Mouse (Mus musculus) heart, adult 11 months (tissue): ENCODE measurements around the gene Vasp.

Experiments
- DNase-seq: peaks from one replicate; pipeline ENCODE4 v3.0.0; 2022

Gene Vasp

DNA sequence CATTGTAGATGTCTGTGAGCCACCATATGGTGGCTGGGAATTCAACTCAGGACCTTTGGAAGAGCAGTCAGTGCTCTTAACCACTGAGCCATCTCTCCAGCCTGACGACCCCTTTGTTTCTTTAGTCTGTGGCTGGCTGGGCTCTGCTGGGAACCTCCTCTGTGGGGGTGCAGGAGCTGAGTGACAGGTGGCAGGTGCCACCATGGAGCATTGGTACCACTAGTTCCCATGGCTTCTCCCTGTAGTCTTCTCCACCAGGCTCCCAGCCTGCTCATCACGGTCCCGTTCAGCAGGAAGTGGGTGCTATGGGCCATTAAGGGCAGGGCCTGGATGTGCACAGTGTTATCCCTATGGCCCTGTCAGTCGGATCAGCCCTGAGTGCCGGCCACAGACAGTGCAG lies 37.0 kb downstream of the Vasp start:
- DNase-seq = no peak

- DNase-seq = no peak
These were observed 39.8 kb downstream of the Vasp start for GRCm38 (mm10) chr7:19231849-19232248.

GRCm38 (mm10) chr7:19230899-19231298 lies 40.7 kb downstream of the Vasp start:
- no peak for DNase-seq

- no peak for DNase-seq
These were observed 41.5 kb downstream of the Vasp start for GRCm38 (mm10) chr7:19230041-19230580.

DNA sequence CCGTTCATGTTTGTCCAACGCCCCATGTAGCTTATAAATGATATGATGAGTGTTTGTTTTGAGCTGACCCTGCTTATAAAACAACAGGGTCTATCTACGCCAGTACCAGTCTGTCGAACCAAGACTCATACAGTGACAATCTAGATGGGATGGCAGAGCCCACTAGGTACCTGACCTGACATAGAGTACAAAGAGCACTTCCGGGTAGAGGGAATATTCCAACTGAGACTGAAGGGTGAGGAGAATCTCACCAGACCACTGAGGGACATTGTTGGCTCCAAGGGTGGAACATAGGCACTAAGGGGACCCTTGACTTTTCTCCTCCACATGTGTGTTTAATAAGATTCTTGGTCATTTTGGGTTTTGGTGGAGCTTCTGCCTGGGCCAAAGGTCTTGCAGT lies 42.2 kb downstream of the Vasp start:
- DNase-seq = no peak

DNA sequence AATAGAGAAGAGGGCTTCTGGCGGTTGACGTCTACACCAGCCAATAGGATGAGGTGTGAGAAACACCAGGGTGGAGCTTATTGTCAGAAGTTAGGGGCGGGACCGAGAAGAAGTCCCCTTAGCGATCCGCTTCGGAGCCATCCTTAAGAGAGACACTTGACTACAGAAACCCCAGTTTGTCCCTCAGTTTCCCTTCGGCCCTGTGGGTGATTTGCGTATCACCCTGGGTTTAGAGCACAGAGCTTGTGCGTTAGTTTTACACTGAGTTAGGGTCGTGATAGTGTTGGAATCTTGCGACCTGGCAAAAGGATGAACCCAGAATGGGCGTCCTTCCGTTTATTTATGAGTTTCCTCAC lies 42.8 kb downstream of the Vasp start:
- no peak for DNase-seq

DNA sequence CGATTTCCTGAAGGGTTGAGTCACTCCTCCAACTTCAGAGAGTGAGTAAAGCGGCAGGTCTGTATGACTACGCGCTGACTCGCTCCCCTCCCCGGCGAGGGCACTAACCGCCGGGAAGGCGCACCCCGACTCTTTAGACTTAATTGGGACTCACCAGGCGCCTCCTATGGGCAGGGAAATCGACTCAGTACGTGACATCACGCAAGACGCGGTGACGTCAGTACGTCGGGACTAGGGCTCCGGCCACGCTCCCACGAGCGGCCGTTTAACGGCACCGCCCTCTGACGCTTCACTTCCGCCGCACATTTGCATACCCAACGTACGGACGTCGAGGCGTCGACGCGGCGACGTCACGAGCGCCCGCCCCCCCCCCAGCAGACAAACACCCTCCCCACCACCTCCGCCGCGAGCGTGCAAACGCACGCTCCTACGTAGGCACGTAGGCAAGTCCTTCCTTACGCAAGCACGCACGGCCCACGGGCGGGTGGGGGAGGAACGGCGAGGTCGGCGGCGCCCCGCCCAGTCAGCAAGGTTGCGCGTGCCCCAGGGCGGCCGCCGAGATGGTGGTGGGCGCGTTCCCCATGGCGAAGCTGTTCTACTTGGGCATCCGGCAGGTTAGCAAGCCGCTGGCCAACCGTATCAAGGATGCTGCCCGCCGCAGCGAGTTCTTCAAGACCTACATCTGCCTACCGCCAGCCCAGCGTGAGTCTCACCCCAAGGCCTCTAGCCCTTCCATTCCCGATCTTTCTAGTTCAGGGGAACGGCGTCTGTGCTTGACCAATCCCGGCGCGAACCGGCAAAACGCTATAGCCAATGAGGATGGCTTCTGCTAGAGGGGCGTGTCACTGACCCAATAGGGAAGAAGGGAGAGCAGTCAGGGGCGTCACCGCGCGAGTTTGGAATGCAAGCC lies 43.5 kb downstream of the Vasp start, which contains the start of gene Opa3:
TSS of gene Opa3 (plus strand) at position 452 of the 910 bp plus-strand sequence.
- peak; percentile 100 for DNase-seq

DNA sequence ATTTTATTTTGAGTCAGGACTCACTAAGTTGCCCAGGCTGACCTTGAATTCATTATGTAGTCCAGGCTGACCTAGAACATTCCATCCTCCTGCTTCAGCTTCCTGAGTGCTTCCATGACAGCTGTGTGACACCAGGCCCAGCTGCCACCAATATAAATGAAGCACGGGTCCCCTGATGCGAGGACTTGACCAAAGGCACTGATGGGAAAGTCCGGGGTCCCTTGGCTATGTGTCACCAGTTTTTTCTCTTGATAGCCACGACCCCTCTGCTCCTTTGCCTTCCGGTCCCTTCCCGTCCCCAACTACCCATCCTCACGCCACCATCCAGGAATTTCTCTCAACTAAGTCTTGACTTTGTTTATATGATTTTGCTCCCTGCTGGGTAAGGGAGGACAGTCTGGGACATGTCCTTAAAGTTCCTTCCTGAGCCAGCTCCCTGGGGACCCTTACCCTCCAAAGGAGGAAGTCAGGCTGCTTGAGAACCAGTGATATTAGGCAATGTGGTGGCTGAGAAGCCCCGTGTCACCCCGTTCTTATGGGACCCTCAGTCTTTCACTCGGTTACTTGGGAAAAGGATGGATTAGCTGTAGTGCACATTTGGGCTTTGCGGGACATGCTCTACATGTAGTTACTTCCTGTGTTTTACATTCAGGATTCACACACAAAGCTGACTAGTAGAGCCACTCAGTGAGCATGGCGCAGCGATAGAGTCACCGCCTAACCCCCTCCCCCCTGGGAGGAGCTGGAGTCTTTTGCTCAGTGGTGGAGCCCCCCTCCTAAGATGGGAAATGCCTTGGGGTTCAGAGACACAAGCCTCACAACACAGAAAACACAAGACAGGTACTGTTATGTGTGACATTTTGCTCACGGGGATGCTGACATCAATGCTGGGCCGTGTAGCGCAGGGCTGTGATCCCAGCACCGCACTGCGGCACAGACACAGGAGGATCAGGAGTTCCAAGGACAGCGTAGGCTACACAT lies 44.5 kb downstream of the Vasp start:
- DNase-seq = peak; percentile 97

- peak; percentile 97 for DNase-seq
These were observed 46.7 kb downstream of the Vasp start for GRCm38 (mm10) chr7:19224933-19225332.

DNA sequence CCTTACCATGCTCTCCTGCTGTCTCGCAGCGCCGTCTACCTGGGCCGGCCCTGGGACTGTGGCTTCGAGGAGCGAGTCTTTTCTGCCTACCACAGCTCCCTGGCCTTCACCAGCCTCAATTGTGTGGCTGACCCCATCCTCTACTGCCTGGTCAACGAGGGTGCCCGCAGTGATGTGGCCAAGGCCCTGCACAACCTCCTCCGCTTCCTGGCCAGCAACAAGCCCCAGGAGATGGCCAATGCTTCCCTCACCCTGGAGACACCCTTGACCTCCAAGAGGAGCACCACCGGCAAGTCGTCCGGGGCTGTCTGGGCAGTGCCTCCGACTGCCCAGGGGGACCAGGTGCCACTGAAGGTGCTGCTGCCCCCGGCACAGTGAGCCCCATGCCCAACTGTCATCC lies 48.7 kb downstream of the Vasp start:
- DNase-seq = peak; percentile 89

DNA sequence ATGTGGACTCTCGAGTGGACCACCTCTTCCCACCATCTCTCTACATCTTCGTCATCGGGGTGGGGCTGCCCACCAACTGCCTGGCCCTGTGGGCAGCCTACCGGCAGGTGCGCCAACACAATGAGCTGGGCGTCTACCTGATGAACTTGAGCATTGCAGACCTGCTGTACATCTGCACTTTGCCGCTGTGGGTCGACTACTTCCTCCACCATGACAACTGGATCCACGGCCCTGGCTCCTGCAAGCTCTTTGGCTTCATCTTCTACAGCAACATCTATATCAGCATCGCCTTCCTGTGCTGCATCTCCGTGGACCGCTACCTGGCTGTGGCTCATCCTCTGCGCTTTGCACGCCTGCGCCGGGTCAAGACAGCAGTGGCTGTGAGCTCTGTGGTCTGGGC lies 49.4 kb downstream of the Vasp start:
- peak; percentile 90 for DNase-seq

DNA sequence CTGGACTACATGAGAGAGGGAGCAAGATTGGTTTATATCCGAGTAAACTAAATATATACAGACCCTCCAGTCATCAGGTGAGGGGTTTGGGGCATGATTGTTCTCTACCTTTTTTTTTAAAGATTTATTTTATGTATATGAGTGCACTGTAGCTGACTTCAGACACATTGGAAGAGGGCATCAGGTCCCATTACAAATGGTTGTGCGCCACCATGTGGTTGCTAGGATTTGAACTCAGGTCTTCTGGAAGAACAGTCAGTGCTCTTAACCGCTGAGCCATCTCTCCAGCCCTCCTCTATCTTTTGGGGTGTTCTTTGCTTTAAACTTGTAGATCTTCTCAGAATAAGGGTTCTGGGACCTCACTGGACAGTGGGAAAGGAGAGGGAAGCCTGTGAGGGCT lies 51.6 kb downstream of the Vasp start:
- no peak for DNase-seq

- peak; percentile 92 for DNase-seq
These were observed 53.7 kb downstream of the Vasp start for GRCm38 (mm10) chr7:19217944-19218343.

DNA sequence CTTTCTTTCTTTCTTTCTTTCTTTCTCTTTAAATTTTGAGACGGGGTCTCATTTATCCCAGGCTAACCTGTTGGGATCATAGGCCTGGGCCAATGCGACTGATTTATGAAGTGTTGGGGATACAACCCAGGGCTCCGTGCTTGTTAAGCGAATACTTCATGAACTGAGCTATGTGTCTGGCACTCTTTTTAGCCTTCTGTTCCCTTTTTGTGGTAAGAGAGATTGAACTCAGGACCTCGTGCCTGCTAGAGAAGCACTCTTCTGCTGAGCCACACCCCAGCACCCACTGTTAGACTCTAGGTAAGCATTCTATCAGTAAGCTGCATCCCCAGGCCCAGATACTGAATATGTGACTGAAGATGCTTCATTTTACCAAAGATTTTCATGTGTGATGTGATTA lies 54.1 kb downstream of the Vasp start:
- no peak for DNase-seq

DNA sequence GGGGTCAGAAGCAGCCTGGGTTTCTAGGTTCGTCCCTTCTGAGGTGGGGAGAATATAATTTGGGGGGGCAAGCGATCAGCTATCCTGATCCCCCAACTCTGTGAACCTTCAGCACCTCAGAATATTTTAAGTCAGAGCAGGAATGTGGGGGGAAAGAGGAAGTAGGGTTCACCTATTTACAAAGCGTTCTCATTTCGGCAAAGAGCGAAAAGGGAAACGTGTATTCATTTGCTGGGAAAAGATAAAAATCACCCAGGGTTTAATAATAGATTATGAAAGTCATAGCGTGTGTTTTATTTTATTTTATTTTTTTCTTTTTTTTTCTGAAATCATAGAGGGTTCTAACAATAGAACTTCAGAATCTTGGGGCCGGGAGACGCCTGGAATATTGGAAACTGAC lies 56.7 kb downstream of the Vasp start:
- no peak for DNase-seq

GRCm38 (mm10) chr7:19214369-19214768 lies 57.2 kb downstream of the Vasp start:
- DNase-seq = no peak

DNA sequence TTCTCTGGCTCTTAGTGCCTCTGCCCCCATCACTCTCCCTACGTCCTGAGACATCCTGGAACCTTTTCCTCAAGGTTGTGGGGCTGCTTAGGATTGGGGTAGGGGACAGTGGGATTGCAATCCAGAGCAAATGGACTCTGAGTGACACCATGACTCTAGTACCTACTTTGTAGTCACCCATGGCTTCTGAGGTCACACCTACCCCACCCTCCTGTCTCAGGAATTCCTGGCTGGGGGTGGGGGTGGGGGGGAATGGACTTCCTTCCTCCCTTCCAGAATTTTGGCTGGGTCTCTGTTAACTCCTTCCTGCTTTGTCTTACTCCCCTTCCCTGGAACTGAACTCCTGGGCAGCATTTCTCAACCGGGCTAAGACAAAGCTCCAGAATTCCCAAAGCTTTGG lies 58.2 kb downstream of the Vasp start:
- peak; percentile 95 for DNase-seq

DNA sequence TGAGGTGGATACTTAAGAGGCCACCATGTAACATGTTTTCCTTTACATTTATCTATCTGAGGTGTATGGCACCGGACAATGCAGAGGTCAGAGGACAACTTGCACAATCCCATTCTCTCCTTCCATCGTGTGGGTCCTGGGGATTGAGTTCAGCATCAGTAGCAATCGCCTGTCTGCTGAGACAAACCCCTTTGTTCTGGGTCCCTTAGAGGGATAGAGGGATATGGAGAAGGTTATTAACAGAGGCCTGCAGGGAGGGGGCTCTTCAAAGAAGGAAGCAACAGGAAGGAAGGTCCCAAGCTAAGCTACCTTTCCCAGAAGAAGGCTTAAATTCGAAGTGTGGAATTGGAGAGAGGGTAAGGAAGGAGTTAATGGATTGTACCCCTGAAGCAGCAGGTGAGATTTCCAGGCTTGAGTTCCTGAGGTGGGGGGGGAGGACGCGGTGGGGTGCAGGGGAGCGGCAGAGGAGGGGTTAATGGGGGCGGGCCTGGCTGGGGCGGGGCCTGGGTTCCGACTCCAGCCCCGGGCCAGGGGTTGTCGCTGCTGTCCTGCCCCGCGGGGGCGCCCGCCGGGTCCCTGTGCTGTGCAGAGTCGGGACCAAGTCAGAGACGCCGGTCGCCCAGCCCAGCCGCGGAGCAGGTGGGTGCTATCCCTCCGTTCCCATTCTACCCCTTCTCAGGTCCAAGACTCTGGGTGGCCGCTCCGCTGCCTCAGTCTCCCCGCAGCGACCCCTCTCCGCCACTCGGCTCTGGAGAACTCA lies 59.4 kb downstream of the Vasp start, which contains the start of gene Gpr4:
TSS of gene Gpr4 (plus strand) at position 543 of the 760 bp plus-strand sequence.
- peak; percentile 97 for DNase-seq

- DNase-seq = peak; percentile 94
These were observed 60.5 kb downstream of the Vasp start for GRCm38 (mm10) chr7:19211041-19211675.

- DNase-seq = peak; percentile 84
These were observed 61.6 kb downstream of the Vasp start for GRCm38 (mm10) chr7:19210010-19210409.

DNA sequence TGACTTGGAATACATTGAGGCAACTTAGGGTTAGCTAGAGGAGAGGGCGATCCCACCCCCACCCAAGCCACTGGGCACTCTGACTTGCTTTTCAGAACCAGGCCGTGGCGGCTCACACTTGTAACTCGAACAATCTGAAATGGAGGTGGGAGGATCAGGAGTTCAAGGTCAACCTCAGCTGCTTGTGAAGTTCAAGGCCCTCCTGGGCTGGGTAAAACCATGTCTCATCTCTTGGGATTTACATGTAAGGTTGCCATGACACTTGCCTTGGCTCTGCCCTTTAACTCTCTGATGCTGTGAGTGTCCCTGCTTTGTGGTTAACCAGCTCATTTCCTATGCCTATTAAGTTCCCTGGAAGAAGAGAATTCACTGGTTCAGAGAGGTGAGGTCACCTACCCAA lies 62.1 kb downstream of the Vasp start:
- peak; percentile 51 for DNase-seq

DNA sequence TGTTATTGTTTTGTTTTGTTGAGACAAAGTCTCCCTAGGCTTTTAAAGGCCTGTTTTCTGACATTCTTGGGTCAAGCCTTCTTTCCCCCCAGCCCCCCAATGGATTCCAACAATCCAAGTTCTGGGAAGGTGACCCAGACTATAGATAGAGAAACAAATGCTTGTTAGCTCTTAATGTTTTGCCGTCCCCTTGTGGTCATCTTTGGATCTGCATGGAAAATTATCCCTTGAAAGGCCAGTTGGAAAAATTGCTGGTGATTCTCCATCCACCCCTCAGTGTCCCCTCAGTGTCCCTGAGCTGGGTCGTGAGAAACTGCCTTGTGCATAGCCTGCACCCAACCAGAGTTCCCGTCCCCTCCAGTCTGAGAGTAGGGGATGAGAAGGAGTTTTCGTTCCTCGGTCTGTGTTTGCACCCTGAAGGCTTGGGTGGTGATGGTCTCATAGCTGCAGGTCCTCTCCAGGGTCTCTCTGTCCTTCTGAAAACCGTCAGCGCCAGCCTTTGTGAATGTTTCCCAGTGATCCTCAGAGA lies 62.6 kb downstream of the Vasp start:
- DNase-seq = peak; percentile 88
